Mouse (Mus musculus): ENCODE results near the gene Rabif. TPM values are rescaled to one million over a fixed set of nuclear protein-coding genes. Genes with fewer than 3 reads are reported as not detected.
"Not testable (repeated sequence)": the region's sequence is repeated elsewhere in the genome, so short reads cannot be mapped to it uniquely, and the experiment has no call there.

Gene Rabif
- total RNA-seq (2015) (20.0 and 25.6 TPM in 2 replicates), total RNA-seq (2017) (15.4 and 15.5 TPM in 2 replicates)

- ATAC-seq (replicated peaks; ENCODE audit: poor library complexity): peak; percentile 88
Observed at GRCm38 (mm10) chr1:134494428-134495215, at the start of gene Rabif. Rabif (plus strand) TSS chr1:134494648.

DNA sequence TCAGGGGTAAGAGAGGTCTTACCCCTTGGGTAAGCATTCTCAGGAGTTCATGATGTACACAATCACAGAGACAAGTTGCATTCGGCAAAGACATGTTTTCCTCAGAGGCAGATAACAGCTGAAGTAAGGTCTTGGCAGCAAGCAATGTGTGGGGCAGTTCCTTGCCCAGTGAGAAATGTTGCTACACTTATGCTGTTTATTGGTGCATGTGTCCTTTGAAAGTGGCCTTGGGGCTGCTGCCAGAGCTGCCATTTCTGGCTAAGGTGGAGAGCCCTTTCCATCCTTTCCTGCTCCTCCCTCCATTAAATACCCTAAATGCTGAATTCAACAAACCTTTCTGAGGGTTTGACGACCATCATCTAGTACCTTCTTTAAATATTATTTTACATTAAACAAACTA is 49.0 kb upstream of the Rabif start:
- ATAC-seq (replicated peaks; ENCODE audit: poor library complexity): no peak

DNA sequence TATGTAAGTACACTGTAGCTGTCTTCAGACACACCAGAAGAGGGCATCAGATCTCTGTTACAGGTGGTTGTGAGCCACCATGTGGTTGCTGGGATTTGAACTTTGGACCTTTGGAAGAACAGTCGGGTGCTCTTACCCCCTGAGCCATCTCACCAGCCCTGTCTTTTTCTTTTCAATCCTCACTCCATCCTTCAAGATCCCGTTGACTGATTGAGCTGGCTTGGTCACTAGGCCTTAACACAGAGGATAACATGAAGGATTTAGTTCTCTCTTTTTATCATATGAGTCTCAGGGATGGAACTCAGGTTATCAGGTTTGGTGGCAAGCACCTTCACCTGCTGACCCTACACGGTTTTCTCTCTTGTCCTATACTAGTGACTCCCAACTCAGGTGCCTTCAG is 45.9 kb upstream of the Rabif start:
- ATAC-seq (replicated peaks; ENCODE audit: poor library complexity): not testable (repeated sequence)

- ATAC-seq (replicated peaks; ENCODE audit: poor library complexity): no peak
Observed at GRCm38 (mm10) chr1:134450201-134450600, 44.2 kb upstream of the Rabif start.

DNA sequence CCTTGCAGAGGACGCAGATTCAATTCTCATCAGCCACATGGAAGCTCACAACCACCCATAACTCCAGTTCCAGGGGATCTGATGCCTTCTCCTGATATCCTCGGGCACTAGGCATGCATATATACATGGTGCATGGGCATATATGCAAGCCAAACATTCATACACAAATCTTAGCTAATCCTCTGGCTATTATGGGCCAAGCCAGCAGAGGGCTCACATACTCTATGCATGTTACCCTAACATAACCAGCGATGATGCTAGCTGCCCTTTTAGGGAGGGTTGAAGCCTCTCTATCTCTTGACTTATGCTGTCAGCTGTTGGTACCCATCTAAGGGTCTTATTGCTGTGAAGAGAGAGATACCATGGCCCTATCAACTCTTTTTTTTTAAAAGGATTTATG is 43.5 kb upstream of the Rabif start:
- ATAC-seq (replicated peaks; ENCODE audit: poor library complexity): peak; percentile 74

DNA sequence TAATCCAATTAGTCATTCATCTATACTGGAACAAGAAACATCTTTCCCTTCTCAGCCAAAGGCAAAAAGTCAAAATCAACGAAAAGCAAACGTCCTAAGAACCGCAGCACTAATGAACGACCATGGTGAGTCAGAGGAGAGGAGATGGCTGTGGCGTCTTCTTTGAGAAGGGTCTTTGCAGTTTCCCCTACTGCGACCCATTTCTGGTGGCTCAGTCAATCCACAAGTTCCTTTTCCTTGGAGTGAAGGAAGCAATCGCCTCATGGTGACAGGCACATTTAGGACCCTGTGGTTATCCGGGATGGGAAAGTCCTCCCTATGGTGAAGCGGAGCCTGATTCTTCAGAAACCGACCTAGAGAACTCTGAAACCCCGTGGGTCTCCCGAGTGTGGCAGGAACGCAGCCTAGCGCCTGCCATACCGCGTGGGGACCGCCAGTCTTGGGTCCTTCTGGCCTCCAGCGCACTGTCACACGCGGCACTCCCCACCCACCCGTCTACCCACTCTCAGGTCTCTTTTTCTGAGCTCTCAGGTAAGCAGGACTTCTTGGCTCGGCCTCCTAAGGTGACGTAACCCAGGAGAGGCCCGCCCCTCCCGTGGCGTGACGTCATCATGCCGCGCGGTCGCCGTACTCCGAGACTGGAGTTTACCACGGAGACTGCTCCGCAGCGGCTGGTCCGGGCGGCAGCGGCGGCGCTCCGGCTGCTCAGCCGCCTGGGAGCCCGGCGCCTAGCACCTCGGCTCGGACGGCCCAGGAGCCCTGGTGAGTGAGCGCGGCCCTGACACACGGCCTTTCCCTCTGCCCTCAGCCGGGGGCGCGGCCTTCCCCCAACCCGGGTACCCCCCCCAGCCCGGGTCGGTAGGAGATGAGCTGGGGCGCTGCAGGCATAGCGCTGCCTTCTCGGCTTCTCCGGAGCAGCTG is 39.3 kb upstream of the Rabif start, which contains the start of gene Klhl12:
Gene Klhl12 (plus strand): TSS at position 628 of the 921 bp plus-strand sequence.
- peak; percentile 86 for ATAC-seq (replicated peaks; ENCODE audit: poor library complexity)

GRCm38 (mm10) chr1:134456060-134456459 is 38.4 kb upstream of the Rabif start:
- ATAC-seq (replicated peaks; ENCODE audit: poor library complexity): no peak

DNA sequence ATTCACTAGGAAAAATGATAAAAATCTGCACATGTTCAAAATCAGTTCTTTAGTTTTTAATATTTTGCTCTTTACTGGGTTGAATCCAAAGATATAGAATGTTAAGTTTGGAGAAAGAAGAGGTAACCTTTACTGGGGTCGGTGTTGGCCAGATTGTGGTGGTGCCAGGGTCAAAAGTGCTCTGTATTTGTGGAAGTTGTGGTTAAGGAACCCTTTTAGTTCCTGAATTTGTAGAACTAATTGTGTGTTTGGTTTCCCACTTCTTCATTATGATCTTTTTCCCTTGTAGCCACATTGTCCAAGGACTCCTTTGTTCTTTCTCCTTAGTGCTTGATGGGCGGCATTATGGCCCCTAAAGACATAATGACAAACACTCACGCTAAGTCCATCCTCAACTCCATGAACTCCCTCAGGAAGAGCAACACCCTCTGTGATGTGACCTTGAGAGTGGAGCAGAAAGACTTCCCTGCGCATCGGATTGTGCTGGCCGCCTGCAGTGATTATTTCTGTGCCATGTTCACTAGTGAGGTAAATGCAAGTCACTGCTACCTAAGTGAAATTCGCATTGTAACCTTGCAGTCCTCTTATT is 36.2 kb upstream of the Rabif start:
- ATAC-seq (replicated peaks; ENCODE audit: poor library complexity): 0 out of 2 replicates have a peak, but pooled peaks have one; percentile 14

GRCm38 (mm10) chr1:134460294-134461284 is 33.9 kb upstream of the Rabif start:
- peak; percentile 91 for ATAC-seq (replicated peaks; ENCODE audit: poor library complexity)

GRCm38 (mm10) chr1:134484623-134485022 is 9.8 kb upstream of the Rabif start:
- peak; percentile 85 for ATAC-seq (replicated peaks; ENCODE audit: poor library complexity)

- ATAC-seq (replicated peaks; ENCODE audit: poor library complexity): peak; percentile 62
Observed at GRCm38 (mm10) chr1:134490903-134491801, 3.3 kb upstream of the Rabif start.

GRCm38 (mm10) chr1:134492276-134492675 is 2.2 kb upstream of the Rabif start:
- ATAC-seq (replicated peaks; ENCODE audit: poor library complexity): no peak

DNA sequence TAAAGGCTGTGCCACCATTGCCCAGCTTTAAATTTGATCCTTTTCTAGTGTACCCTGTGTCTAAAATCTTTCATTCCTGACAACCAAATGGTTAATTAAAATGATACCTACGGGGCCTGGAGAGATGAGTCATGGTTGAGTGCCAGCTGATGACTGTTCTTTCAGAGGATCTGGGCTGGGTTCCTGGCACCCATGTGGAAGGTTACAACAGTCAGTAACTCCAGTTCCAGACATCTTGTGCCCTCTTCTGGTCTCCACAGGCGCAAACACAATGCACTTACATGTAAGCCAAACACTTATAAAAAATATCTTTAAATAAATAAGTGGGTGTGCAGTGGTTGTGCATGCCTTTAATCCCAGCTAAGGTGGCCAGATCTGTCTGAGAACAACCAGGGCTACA is 952 bp upstream of the Rabif start:
- ATAC-seq (replicated peaks; ENCODE audit: poor library complexity): no peak

DNA sequence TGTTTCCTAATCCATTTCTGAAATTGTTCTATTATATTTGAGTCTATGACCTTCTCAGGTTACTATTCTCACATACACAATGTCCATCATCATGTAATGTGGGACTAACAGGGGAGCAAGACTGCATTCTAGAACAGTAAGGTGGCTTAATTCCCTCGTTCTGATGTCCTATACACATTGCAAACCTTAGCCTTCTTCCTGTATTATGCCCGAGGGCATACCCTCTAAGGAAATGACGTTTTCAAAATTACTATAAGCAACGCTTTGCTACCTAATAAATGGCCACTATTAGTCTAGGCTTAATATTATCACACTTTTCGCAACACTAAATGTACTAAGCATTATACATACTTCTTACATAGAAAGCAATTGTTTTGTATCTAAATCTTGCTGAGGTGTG is 492 bp upstream of the Rabif start:
- no peak for ATAC-seq (replicated peaks; ENCODE audit: poor library complexity)

GRCm38 (mm10) chr1:134495216-134495539 is 730 bp downstream of the Rabif start:
- ATAC-seq (replicated peaks; ENCODE audit: poor library complexity): no peak

DNA sequence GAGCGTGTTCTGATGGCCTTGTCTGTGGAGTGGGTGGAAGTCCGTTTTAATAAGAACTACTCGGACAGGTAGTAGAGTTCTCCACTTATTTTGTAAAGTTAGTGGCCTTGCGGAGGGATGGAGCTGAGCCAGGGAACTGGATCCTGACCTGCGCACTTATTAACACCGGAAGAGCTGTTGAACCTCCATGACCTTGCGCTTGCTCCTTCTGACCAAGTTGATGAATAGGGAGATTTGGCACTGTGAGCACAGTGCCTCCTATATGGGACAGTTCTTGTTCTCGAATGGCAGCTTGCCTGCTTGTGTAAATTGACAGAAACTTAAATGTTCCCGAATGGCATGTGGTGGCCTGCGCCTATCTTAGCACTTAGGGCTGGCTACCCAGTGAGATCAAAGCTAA is 1.5 kb downstream of the Rabif start:
- ATAC-seq (replicated peaks; ENCODE audit: poor library complexity): no peak

DNA sequence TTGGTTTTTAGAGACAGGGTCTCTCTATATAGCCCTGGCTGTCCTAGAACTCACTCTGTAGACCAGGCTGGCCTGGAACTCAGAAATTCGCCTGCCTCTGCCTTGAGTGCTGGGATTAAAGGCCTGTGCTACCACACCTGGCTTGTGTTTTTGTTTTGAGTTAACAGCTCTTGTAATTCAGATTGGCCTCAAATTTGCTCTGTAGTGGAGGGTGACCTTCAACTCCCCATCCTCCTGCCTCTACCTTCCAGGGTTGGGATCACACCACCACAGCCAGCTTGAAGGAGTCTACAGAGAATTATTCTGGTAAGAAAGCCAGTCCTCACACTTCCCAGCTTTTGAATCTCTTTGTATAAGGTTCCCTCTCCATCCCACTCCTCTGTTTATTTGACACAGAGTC is 6.5 kb downstream of the Rabif start:
- no peak for ATAC-seq (replicated peaks; ENCODE audit: poor library complexity)

GRCm38 (mm10) chr1:134506201-134506600 is 11.8 kb downstream of the Rabif start:
- no peak for ATAC-seq (replicated peaks; ENCODE audit: poor library complexity)

GRCm38 (mm10) chr1:134510018-134510417 is 15.6 kb downstream of the Rabif start:
- ATAC-seq (replicated peaks; ENCODE audit: poor library complexity): peak; percentile 54

All from megakaryocyte progenitor cell, adult 5-6 weeks (primary cell).